Mouse (Mus musculus): ENCODE results near the gene Esp18. TPM values are rescaled to one million over a fixed set of nuclear protein-coding genes. Genes with fewer than 3 reads are reported as not detected.

The Esp18 gene
- not detected in 2 replicates for polyA plus RNA-seq (2015; fragmentation: Nextera tagmentation; extraction: Ambion mirVana)

DNA sequence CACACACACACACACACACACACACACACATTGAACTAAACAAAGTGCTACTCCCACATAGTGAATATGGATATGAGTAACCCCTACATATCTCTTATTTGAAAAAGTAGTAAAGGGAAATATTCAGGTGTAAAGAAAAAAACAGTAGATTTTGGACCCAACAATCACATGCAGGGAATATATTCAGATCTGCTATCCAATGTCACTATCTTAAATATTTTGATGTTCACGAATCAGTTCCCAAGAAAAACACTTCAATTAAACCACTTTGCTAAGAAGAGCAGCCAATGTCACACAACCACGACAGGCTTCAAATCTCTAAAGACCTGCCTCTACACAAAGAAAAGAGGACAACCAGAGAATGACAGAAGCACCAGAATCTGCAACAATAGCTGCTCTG lies at the start of gene Esp18:
Gene Esp18, plus strand, starts transcription at position 301 of the 400 bp plus-strand sequence.
- Histone ChIP-seq H3K4me1 (no peaks in the 10 kb centered on the region), H3K36me3 (no peaks in the 10 kb centered on the region), H3K4me3 (no peak within 1 kb of the TSS), H3K9me3 (0 out of 2 replicates have a peak, but pooled peaks cover 2% of the 10 kb centered on the region), H3K4me2 (replicated peaks) (no peak within 1 kb of the TSS), H3K27ac (no peak within 1 kb of the TSS), H3K27me3 (no peaks in the 10 kb centered on the region), H3K9ac (no peak within 1 kb of the TSS)
- WGBS = 78% methylated on average over 2 of the region's 2 CpGs
- ATAC-seq (ENCODE audit: low FRiP score, low read depth) = no peak

DNA sequence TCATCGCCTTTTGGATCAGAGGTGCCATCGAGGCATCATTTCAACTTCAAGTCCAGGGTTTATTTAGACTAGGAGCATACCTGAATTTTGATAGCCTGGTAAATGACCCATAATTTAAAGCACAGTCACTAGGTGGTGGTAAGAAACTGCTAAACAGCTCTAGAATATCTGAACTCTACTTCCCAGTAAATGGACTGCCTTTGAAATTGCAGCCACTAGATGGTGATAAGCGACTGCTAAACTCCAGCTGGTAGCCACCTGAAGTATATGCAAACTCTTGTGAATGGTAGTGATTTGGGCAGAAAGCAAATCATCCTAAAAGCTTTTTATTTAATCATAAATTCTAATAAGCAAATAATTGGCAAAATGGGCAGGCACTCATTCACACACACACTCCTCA lies 42.8 kb upstream of the Esp18 start:
- no peaks in the 10 kb centered on the region for H3K36me3 ChIP-seq
- no peak overlapping the region for H3K27ac ChIP-seq
- 67% methylated on average over 3 of the region's 3 CpGs for WGBS
- H3K4me2 ChIP-seq (replicated peaks) = no peak overlapping the region
- H3K4me3 ChIP-seq = no peak overlapping the region
- H3K9me3 ChIP-seq = no peaks in the 10 kb centered on the region; the same call in 1 of the 2 replicates
- H3K4me1 ChIP-seq = no peaks in the 10 kb centered on the region
- H3K27me3 ChIP-seq = no peaks in the 10 kb centered on the region
- no peak for ATAC-seq (ENCODE audit: low FRiP score, low read depth)
- no peak overlapping the region for H3K9ac ChIP-seq

Small RNA genes lying within 50 kb of the gene (microRNA-seq; reads per million reads assigned to microRNA genes)
- gene Gm26429 = not detected

Other genes with a start within 250 kb of the Esp18 start
- gene Esp16, start 129.8 kb downstream of the Esp18 start, polyA plus RNA-seq (2015; fragmentation: Nextera tagmentation; extraction: Ambion mirVana) = not detected in 2 replicates
- not detected in 2 replicates for gene Esp15, start 234.6 kb downstream of the Esp18 start, polyA plus RNA-seq (2015; fragmentation: Nextera tagmentation; extraction: Ambion mirVana)

Data from limb, embryonic 13.5 days (tissue).